Mouse (Mus musculus): Measurements from ENCODE around the gene Tm9sf2. TPM values are rescaled to one million over a fixed set of nuclear protein-coding genes. Genes with fewer than 3 reads are reported as not detected.

The Tm9sf2 gene
- 100 to 1,000 TPM; 163 to 170 TPM for polyA plus RNA-seq (2017; shearing (Covaris generic))

GRCm38 (mm10) chr14:122106822-122107468 lies at the start of gene Tm9sf2:
Tm9sf2 (plus strand) TSS chr14:122107038.

GRCm38 (mm10) chr14:122181078-122181814 lies 74.4 kb downstream of the Tm9sf2 start, which contains the start of gene Clybl:
Clybl (plus strand) TSS chr14:122181704.

Other genes with a start within 250 kb of the Tm9sf2 start
- gene Ubac2, start 228.4 kb upstream of the Tm9sf2 start, polyA plus RNA-seq (2017; shearing (Covaris generic)), result 100 to 1,000 TPM; 134 to 148 TPM
- gene Gpr18, start 191.3 kb upstream of the Tm9sf2 start, polyA plus RNA-seq (2017; shearing (Covaris generic)), result 10 to 100 TPM; 64.0 to 73.4 TPM
- gene Gpr183, start 141.8 kb upstream of the Tm9sf2 start, polyA plus RNA-seq (2017; shearing (Covaris generic)), result 100 to 1,000 TPM in 1 of 2 experiments, 10 to 100 TPM in 1; 82.5 to 230 TPM
- under 1 TPM in 1 of 2 experiments, not detected in 1; 0.23 TPM for gene Timm8a2, start 72.4 kb upstream of the Tm9sf2 start, polyA plus RNA-seq (2017; shearing (Covaris generic))
- 10 to 100 TPM in 1 of 2 experiments, 1 to 10 TPM in 1; 9.2 to 14.0 TPM for gene Clybl, start 74.7 kb downstream of the Tm9sf2 start, polyA plus RNA-seq (2017; shearing (Covaris generic))